Mouse (Mus musculus): ENCODE data around the gene Il12rb1. TPM values are rescaled to one million over a fixed set of nuclear protein-coding genes. Genes with fewer than 3 reads are reported as not detected.

Gene Il12rb1
- 0.23 TPM in 1 of 2 replicates, not detected in the other for polyA plus RNA-seq (2015; fragmentation: Nextera tagmentation; extraction: Ambion mirVana)

GRCm38 (mm10) chr8:70808239-70808638 lies at the start of gene Il12rb1:
TSS of gene Il12rb1 (plus strand) at chr8:70808449.
- WGBS: 59% methylated on average over 5 of the region's 5 CpGs
- peaks cover 9% of the 10 kb centered on the region for H3K27me3 ChIP-seq (ENCODE audit: control insufficient read depth, insufficient read depth, low read length)
- H3K36me3 ChIP-seq (ENCODE audit: control insufficient read depth, insufficient read depth, low read length): no peaks in the 10 kb centered on the region
- no peak within 1 kb of the TSS for H3K9ac ChIP-seq (ENCODE audit: low read length)
- no peak within 1 kb of the TSS for H3K27ac ChIP-seq (ENCODE audit: low read length)
- no peaks in the 10 kb centered on the region for H3K9me3 ChIP-seq (replicated peaks; ENCODE audit: control insufficient read depth, low read length)
- peaks cover 10% of the 10 kb centered on the region; the same call in 1 of the 2 replicates for H3K4me1 ChIP-seq (ENCODE audit: control insufficient read depth, insufficient read depth, low read length)
- no peak within 1 kb of the TSS for H3K4me2 ChIP-seq (ENCODE audit: low read depth, low read length)
- no peak for ATAC-seq (ENCODE audit: insufficient read depth, low FRiP score)
- H3K4me3 ChIP-seq (replicated peaks; ENCODE audit: low read length): no peak within 1 kb of the TSS

- ATAC-seq (ENCODE audit: insufficient read depth, low FRiP score): no peak
- Histone ChIP-seq H3K27ac (ENCODE audit: low read length) (no peak overlapping the region; the same call in 1 of the 2 replicates), H3K9ac (ENCODE audit: low read length) (peak overlapping the region; percentile 33; the same call in 1 of the 2 replicates), H3K4me2 (ENCODE audit: low read depth, low read length) (no peak overlapping the region), H3K9me3 (replicated peaks; ENCODE audit: control insufficient read depth, low read length) (no peaks in the 10 kb centered on the region), H3K36me3 (ENCODE audit: control insufficient read depth, insufficient read depth, low read length) (peaks cover 7% of the 10 kb centered on the region; the same call in 1 of the 2 replicates), H3K4me1 (ENCODE audit: control insufficient read depth, insufficient read depth, low read length) (peaks cover 32% of the 10 kb centered on the region), H3K4me3 (replicated peaks; ENCODE audit: low read length) (no peak overlapping the region), H3K27me3 (ENCODE audit: control insufficient read depth, insufficient read depth, low read length) (no peaks in the 10 kb centered on the region)
- WGBS: 58% methylated on average over 19 of the region's 19 CpGs
These were observed 49.4 kb upstream of the Il12rb1 start for GRCm38 (mm10) chr8:70758616-70759561.

- ATAC-seq (ENCODE audit: insufficient read depth, low FRiP score): no peak
- WGBS: 1% methylated on average over 22 of the region's 22 CpGs
- H3K4me1 ChIP-seq (ENCODE audit: control insufficient read depth, insufficient read depth, low read length): peaks cover 37% of the 10 kb centered on the region
These were observed 47.9 kb upstream of the Il12rb1 start for GRCm38 (mm10) chr8:70760350-70760749.

GRCm38 (mm10) chr8:70760775-70761406 lies 47.4 kb upstream of the Il12rb1 start, which contains the start of gene Mpv17l2:
TSS of gene Mpv17l2 (minus strand) at chr8:70760946.
- H3K36me3 ChIP-seq (ENCODE audit: control insufficient read depth, insufficient read depth, low read length): peaks cover 7% of the 10 kb centered on the region; the same call in 1 of the 2 replicates
- peak within 1 kb of the TSS; percentile 60 for H3K4me3 ChIP-seq (replicated peaks; ENCODE audit: low read length)
- H3K4me2 ChIP-seq (ENCODE audit: low read depth, low read length): peak within 1 kb of the TSS; percentile 89
- under 1% methylated on average over 55 of the region's 55 CpGs for WGBS
- H3K27me3 ChIP-seq (ENCODE audit: control insufficient read depth, insufficient read depth, low read length): no peaks in the 10 kb centered on the region
- H3K4me1 ChIP-seq (ENCODE audit: control insufficient read depth, insufficient read depth, low read length): peaks cover 37% of the 10 kb centered on the region
- peak; percentile 94 for ATAC-seq (ENCODE audit: insufficient read depth, low FRiP score)
- peak within 1 kb of the TSS; percentile 83 for H3K27ac ChIP-seq (ENCODE audit: low read length)
- H3K9ac ChIP-seq (ENCODE audit: low read length): peak within 1 kb of the TSS; percentile 80
- H3K9me3 ChIP-seq (replicated peaks; ENCODE audit: control insufficient read depth, low read length): no peaks in the 10 kb centered on the region

More at GRCm38 (mm10) chr8:70760350-70760749, 47.9 kb upstream of the Il12rb1 start:
- peaks cover 7% of the 10 kb centered on the region; the same call in 1 of the 2 replicates for H3K36me3 ChIP-seq (ENCODE audit: control insufficient read depth, insufficient read depth, low read length)
- peak overlapping the region; percentile 80 for H3K9ac ChIP-seq (ENCODE audit: low read length)
- peak overlapping the region; percentile 73 for H3K27ac ChIP-seq (ENCODE audit: low read length)
- no peaks in the 10 kb centered on the region for H3K9me3 ChIP-seq (replicated peaks; ENCODE audit: control insufficient read depth, low read length)
- no peaks in the 10 kb centered on the region for H3K27me3 ChIP-seq (ENCODE audit: control insufficient read depth, insufficient read depth, low read length)
- peak overlapping the region; percentile 60 for H3K4me3 ChIP-seq (replicated peaks; ENCODE audit: low read length)
- H3K4me2 ChIP-seq (ENCODE audit: low read depth, low read length): peak overlapping the region; percentile 89

- 60% methylated on average over 1 of the region's 1 CpGs for WGBS
- Histone ChIP-seq H3K27ac (ENCODE audit: low read length) (peak overlapping the region; percentile 83; the same call in 1 of the 2 replicates), H3K9me3 (replicated peaks; ENCODE audit: control insufficient read depth, low read length) (no peaks in the 10 kb centered on the region), H3K27me3 (ENCODE audit: control insufficient read depth, insufficient read depth, low read length) (no peaks in the 10 kb centered on the region), H3K4me2 (ENCODE audit: low read depth, low read length) (no peak overlapping the region), H3K9ac (ENCODE audit: low read length) (no peak overlapping the region), H3K4me1 (ENCODE audit: control insufficient read depth, insufficient read depth, low read length) (peaks cover 46% of the 10 kb centered on the region), H3K4me3 (replicated peaks; ENCODE audit: low read length) (no peak overlapping the region), H3K36me3 (ENCODE audit: control insufficient read depth, insufficient read depth, low read length) (no peaks in the 10 kb centered on the region)
- no peak for ATAC-seq (ENCODE audit: insufficient read depth, low FRiP score)
These were observed 46.1 kb upstream of the Il12rb1 start for GRCm38 (mm10) chr8:70762118-70762517.

GRCm38 (mm10) chr8:70763354-70763753 lies 44.9 kb upstream of the Il12rb1 start:
- H3K36me3 ChIP-seq (ENCODE audit: control insufficient read depth, insufficient read depth, low read length): peaks cover 6% of the 10 kb centered on the region; the same call in 1 of the 2 replicates
- 2% methylated on average over 3 of the region's 3 CpGs for WGBS
- H3K4me2 ChIP-seq (ENCODE audit: low read depth, low read length): 0 out of 2 replicates have a peak overlapping the region, but pooled peaks have one; percentile 20
- peaks cover 47% of the 10 kb centered on the region for H3K4me1 ChIP-seq (ENCODE audit: control insufficient read depth, insufficient read depth, low read length)
- H3K9me3 ChIP-seq (replicated peaks; ENCODE audit: control insufficient read depth, low read length): no peaks in the 10 kb centered on the region
- ATAC-seq (ENCODE audit: insufficient read depth, low FRiP score): no peak
- H3K4me3 ChIP-seq (replicated peaks; ENCODE audit: low read length): no peak overlapping the region
- H3K9ac ChIP-seq (ENCODE audit: low read length): no peak overlapping the region
- H3K27me3 ChIP-seq (ENCODE audit: control insufficient read depth, insufficient read depth, low read length): no peaks in the 10 kb centered on the region
- peak overlapping the region; percentile 74 for H3K27ac ChIP-seq (ENCODE audit: low read length)

GRCm38 (mm10) chr8:70764026-70764425 lies 44.2 kb upstream of the Il12rb1 start:
- H3K27me3 ChIP-seq (ENCODE audit: control insufficient read depth, insufficient read depth, low read length): no peaks in the 10 kb centered on the region
- peaks cover 45% of the 10 kb centered on the region for H3K4me1 ChIP-seq (ENCODE audit: control insufficient read depth, insufficient read depth, low read length)
- peak; percentile 23; the same call in 1 of the 2 replicates for ATAC-seq (ENCODE audit: insufficient read depth, low FRiP score)
- H3K9ac ChIP-seq (ENCODE audit: low read length): 0 out of 2 replicates have a peak overlapping the region, but pooled peaks have one; percentile 35
- no peaks in the 10 kb centered on the region for H3K9me3 ChIP-seq (replicated peaks; ENCODE audit: control insufficient read depth, low read length)
- H3K4me2 ChIP-seq (ENCODE audit: low read depth, low read length): 0 out of 2 replicates have a peak overlapping the region, but pooled peaks have one; percentile 95
- peak overlapping the region; percentile 90 for H3K27ac ChIP-seq (ENCODE audit: low read length)
- peaks cover 13% of the 10 kb centered on the region for H3K36me3 ChIP-seq (ENCODE audit: control insufficient read depth, insufficient read depth, low read length)
- WGBS: 64% methylated on average over 8 of the region's 8 CpGs
- H3K4me3 ChIP-seq (replicated peaks; ENCODE audit: low read length): peak overlapping the region; percentile 59; the same call in 1 of the 2 replicates

GRCm38 (mm10) chr8:70764676-70765075 lies 43.6 kb upstream of the Il12rb1 start:
- H3K4me3 ChIP-seq (replicated peaks; ENCODE audit: low read length): peak overlapping the region; percentile 59
- H3K27me3 ChIP-seq (ENCODE audit: control insufficient read depth, insufficient read depth, low read length): no peaks in the 10 kb centered on the region
- peak overlapping the region; percentile 95 for H3K4me2 ChIP-seq (ENCODE audit: low read depth, low read length)
- ATAC-seq (ENCODE audit: insufficient read depth, low FRiP score): no peak
- peaks cover 18% of the 10 kb centered on the region for H3K36me3 ChIP-seq (ENCODE audit: control insufficient read depth, insufficient read depth, low read length)
- H3K27ac ChIP-seq (ENCODE audit: low read length): peak overlapping the region; percentile 90
- H3K9me3 ChIP-seq (replicated peaks; ENCODE audit: control insufficient read depth, low read length): no peaks in the 10 kb centered on the region
- WGBS: 83% methylated on average over 13 of the region's 13 CpGs
- H3K4me1 ChIP-seq (ENCODE audit: control insufficient read depth, insufficient read depth, low read length): peaks cover 43% of the 10 kb centered on the region
- peak overlapping the region; percentile 31 for H3K9ac ChIP-seq (ENCODE audit: low read length)

Measured in stomach, embryonic 16.5 days (tissue).